Mouse (Mus musculus): ENCODE results near the gene Rilp.

Gene Rilp

GRCm38 (mm10) chr11:75494296-75495049 lies 15.4 kb upstream of the Rilp start:
- DNase-seq: no peak

- no peak for DNase-seq
Observed at GRCm38 (mm10) chr11:75498126-75498525, 11.8 kb upstream of the Rilp start.

GRCm38 (mm10) chr11:75508162-75508561 lies 1.7 kb upstream of the Rilp start:
- DNase-seq: no peak

GRCm38 (mm10) chr11:75508904-75509303 lies 990 bp upstream of the Rilp start:
- no peak for DNase-seq

- peak; percentile 98 for DNase-seq
Observed at GRCm38 (mm10) chr11:75510627-75510993, 716 bp downstream of the Rilp start.

GRCm38 (mm10) chr11:75511213-75511612 lies 1.3 kb downstream of the Rilp start:
- peak; percentile 68 for DNase-seq

GRCm38 (mm10) chr11:75512301-75513018 lies 2.6 kb downstream of the Rilp start:
- no peak for DNase-seq

GRCm38 (mm10) chr11:75513336-75513735 lies 3.4 kb downstream of the Rilp start, which contains the start of gene Scarf1:
Gene Scarf1, plus strand, starts transcription at chr11:75513540.
- peak; percentile 83 for DNase-seq

GRCm38 (mm10) chr11:75515186-75515585 lies 5.3 kb downstream of the Rilp start:
- DNase-seq: no peak

GRCm38 (mm10) chr11:75519834-75520633 lies 10.1 kb downstream of the Rilp start:
- peak; percentile 45 for DNase-seq

- DNase-seq: no peak
Observed at GRCm38 (mm10) chr11:75521609-75522008, 11.7 kb downstream of the Rilp start.

- no peak for DNase-seq
Observed at GRCm38 (mm10) chr11:75522793-75523192, 12.9 kb downstream of the Rilp start.

GRCm38 (mm10) chr11:75525531-75526125 lies 15.7 kb downstream of the Rilp start:
- no peak for DNase-seq

- no peak for DNase-seq
Observed at GRCm38 (mm10) chr11:75526943-75527342, 17.0 kb downstream of the Rilp start.

- DNase-seq: no peak
Observed at GRCm38 (mm10) chr11:75529771-75530170, 19.9 kb downstream of the Rilp start.

GRCm38 (mm10) chr11:75530325-75530724 lies 20.4 kb downstream of the Rilp start:
- peak; percentile 99 for DNase-seq

GRCm38 (mm10) chr11:75530845-75531373 lies 21.0 kb downstream of the Rilp start:
- peak; percentile 54 for DNase-seq

- peak; percentile 98 for DNase-seq
Observed at GRCm38 (mm10) chr11:75531469-75532242, 21.8 kb downstream of the Rilp start, which contains the start of gene Slc43a2. Gene Slc43a2, plus strand, starts transcription at chr11:75531694.

- DNase-seq: peak; percentile 60
Observed at GRCm38 (mm10) chr11:75532340-75533277, 22.7 kb downstream of the Rilp start.

GRCm38 (mm10) chr11:75533314-75534015 lies 23.6 kb downstream of the Rilp start:
- DNase-seq: no peak

Measured in kidney, postnatal 10 days (tissue).